Mouse (Mus musculus) heart, embryonic 10.5 days (tissue): Measurements from ENCODE around the gene Dgkq. TPM values are rescaled to one million over a fixed set of nuclear protein-coding genes. Genes with fewer than 3 reads are reported as not detected.

ENCODE experiments used
- DNase-seq: peaks from one replicate; pipeline ENCODE4 v3.0.0-alpha.2; 2017; ENCODE audit warnings: low spot score
- H3K27ac ChIP-seq: fragments of 300-500 bp; sonication (generic); 2 replicates; pipeline ENCODE4 v1.5.1; 2016; ENCODE audit warnings: mild to moderate bottlenecking
- H3K27me3 ChIP-seq: fragments of 300-500 bp; sonication (generic); 2 replicates; pipeline ENCODE4 v1.6.1; 2016; ENCODE audit warnings: mild to moderate bottlenecking; ENCODE audit not compliant: poor library complexity, insufficient read depth, severe bottlenecking
- H3K36me3 ChIP-seq: fragments of 300-500 bp; sonication (generic); 2 replicates; pipeline ENCODE4 v1.6.1; 2016; ENCODE audit warnings: mild to moderate bottlenecking, moderate library complexity
- H3K4me1 ChIP-seq: fragments of 300-500 bp; sonication (generic); 2 replicates; pipeline ENCODE4 v1.6.1; 2016; ENCODE audit warnings: mild to moderate bottlenecking
- H3K4me3 ChIP-seq: fragments of 300-500 bp; sonication (generic); 2 replicates; pipeline ENCODE4 v1.5.1; 2016; ENCODE audit warnings: mild to moderate bottlenecking, moderate library complexity
- H3K9me3 ChIP-seq: fragments of 300-500 bp; sonication (generic); 2 replicates; pipeline ENCODE4 v1.6.1; 2016; ENCODE audit warnings: mild to moderate bottlenecking, moderate library complexity
- WGBS: fragments of 180-500 bp; shearing (Covaris S2); methylation state at CpG from one replicate; pipeline ENCODE4 v1.1.7; 2016; 5-methylcytosine and 5-hydroxymethylcytosine counted together
- polyA plus RNA-seq: library from polyadenylated mRNA; unstranded; fragments of >200 nt; fragmentation: Nextera tagmentation; extraction: Ambion mirVana; gene quantifications from 2 replicates; pipeline ENCODE4 v1.2.1, GENCODE M21; 2016

The Dgkq gene
- polyA plus RNA-seq, 1 experiment from 2014 or later, result 7.9 TPM

- WGBS, result 35% methylated on average over 2 of the region's 2 CpGs
- DNase-seq, result no peak
- Histone ChIP-seq H3K27ac (no peak overlapping the region), H3K4me3 (no peak overlapping the region), H3K4me1 (peaks cover 8% of the 10 kb centered on the region; the same call in 1 of the 2 replicates), H3K27me3 (no peaks in the 10 kb centered on the region), H3K36me3 (peaks cover 61% of the 10 kb centered on the region), H3K9me3 (no peaks in the 10 kb centered on the region)
Observed at GRCm38 (mm10) chr5:108621870-108622269, 47.6 kb downstream of the Dgkq start.

DNA sequence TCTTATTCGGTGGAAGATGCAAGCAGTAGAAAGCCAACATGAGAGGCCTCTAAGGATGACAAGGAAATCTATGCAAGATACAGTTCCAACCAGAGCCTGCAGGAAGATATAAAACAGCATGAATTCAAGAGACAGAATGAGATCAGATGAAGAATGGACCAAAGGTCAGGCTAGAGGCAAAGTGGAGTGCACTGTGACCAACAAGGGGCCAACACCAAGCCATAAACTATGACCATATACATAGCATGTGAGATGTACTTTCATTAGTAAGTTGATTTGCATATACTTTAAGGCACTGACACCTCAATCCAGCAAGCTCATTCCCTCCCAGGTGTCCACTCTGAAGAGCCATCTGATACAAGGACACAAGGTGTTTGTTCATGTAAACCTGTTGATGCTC is 59.0 kb downstream of the Dgkq start:
- no peak for DNase-seq
- H3K4me1 ChIP-seq, result no peaks in the 10 kb centered on the region
- peaks cover 96% of the 10 kb centered on the region for H3K36me3 ChIP-seq
- H3K4me3 ChIP-seq, result no peak overlapping the region
- no peaks in the 10 kb centered on the region for H3K27me3 ChIP-seq
- H3K9me3 ChIP-seq, result no peaks in the 10 kb centered on the region
- H3K27ac ChIP-seq, result no peak overlapping the region
- WGBS, result 89% methylated on average over 1 of the region's 1 CpGs

DNA sequence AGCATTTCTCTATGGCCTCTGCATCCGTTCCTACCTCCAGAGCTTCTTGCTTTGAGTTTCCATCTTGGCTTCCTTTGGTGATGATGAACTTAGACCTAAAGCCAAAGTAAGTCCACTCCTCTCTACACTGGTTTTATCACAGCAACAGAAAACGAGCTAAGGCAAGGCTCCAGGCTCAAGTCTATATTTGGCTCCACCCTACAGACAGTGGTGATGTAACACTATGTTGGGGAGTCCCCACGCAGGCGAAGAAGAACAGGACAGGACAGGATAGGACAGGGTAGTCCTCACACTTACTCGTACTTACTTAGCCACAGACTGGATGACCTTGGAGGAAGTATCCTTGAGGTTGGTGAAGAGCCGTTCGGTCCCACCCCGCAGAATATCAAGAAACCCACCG is 66.9 kb downstream of the Dgkq start:
- Histone ChIP-seq H3K4me3 (no peak overlapping the region), H3K9me3 (no peaks in the 10 kb centered on the region), H3K27ac (no peak overlapping the region), H3K36me3 (peaks cover 95% of the 10 kb centered on the region), H3K27me3 (no peaks in the 10 kb centered on the region), H3K4me1 (no peaks in the 10 kb centered on the region)
- WGBS, result 89% methylated on average over 9 of the region's 9 CpGs
- no peak for DNase-seq

DNA sequence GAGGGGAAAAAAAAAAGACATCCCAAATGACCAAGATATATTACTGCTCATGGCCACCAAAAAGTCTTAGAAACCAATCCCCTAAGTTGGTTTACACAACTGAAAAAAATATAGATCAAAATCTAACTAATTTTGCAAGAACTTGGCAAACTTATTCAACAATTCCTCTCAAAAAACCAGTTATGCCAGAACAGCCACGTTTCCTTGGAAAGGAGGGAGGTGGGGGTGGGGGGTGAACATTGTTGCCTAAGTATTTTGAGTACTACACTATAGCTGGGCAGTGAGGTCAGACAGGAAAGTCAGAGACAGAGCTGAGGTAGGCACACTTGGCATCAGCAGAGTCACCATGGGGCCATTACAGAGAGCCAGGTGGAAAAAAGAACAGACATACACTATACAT is 69.5 kb downstream of the Dgkq start:
- Histone ChIP-seq H3K27ac (no peak overlapping the region), H3K4me3 (no peak overlapping the region), H3K36me3 (peaks cover 95% of the 10 kb centered on the region), H3K9me3 (no peaks in the 10 kb centered on the region), H3K27me3 (no peaks in the 10 kb centered on the region), H3K4me1 (no peaks in the 10 kb centered on the region)
- no peak for DNase-seq
- WGBS, result 81% methylated on average over 1 of the region's 1 CpGs

Other genes with a start within 250 kb of the Dgkq start
- 521 and 675 TPM in 2 replicates for gene Atp5k, start 235.2 kb downstream of the Dgkq start, polyA plus RNA-seq
- gene Mfsd7a, start 220.8 kb downstream of the Dgkq start, polyA plus RNA-seq, result 0.09 and 0.34 TPM in 2 replicates
- 19.9 and 21.3 TPM in 2 replicates for gene Pcgf3, start 208.4 kb downstream of the Dgkq start, polyA plus RNA-seq
- 0.64 and 0.70 TPM in 2 replicates for gene Cplx1, start 119.6 kb downstream of the Dgkq start, polyA plus RNA-seq
- gene Gak, start 39.9 kb downstream of the Dgkq start, polyA plus RNA-seq, result 47.0 and 49.4 TPM in 2 replicates
- gene Tmem175, start 39.9 kb downstream of the Dgkq start, polyA plus RNA-seq, result 20.3 and 23.2 TPM in 2 replicates
- gene Idua, start 9.3 kb downstream of the Dgkq start, polyA plus RNA-seq, result 15.1 and 16.3 TPM in 2 replicates
- gene Slc26a1, start 5.9 kb upstream of the Dgkq start, polyA plus RNA-seq, result 0.58 and 0.85 TPM in 2 replicates
- gene Fgfrl1, start 22.7 kb upstream of the Dgkq start, polyA plus RNA-seq, result 29.0 and 31.3 TPM in 2 replicates
- gene Rnf212, start 105.3 kb upstream of the Dgkq start, polyA plus RNA-seq, result 1.1 TPM in 2 replicates
- not detected in 2 replicates for gene Tmed11, start 125.7 kb upstream of the Dgkq start, polyA plus RNA-seq
- not detected in 2 replicates for gene Vmn2r8, start 139.2 kb upstream of the Dgkq start, polyA plus RNA-seq
- not detected in 2 replicates for gene Vmn2r9, start 182.9 kb upstream of the Dgkq start, polyA plus RNA-seq